Mouse (Mus musculus): ENCODE data around the gene Trap1.
"Not testable (repeated sequence)": the region's sequence is repeated elsewhere in the genome, so short reads cannot be mapped to it uniquely, and the experiment has no call there.

Gene Trap1

GRCm38 (mm10) chr16:4077384-4078061 is at the start of gene Trap1:
Gene Trap1 (minus strand): TSS chr16:4077827.
- peak; percentile 80 for DNase-seq (ENCODE audit: low read depth)

GRCm38 (mm10) chr16:4117072-4117471 is 39.4 kb upstream of the Trap1 start:
- no peak for DNase-seq (ENCODE audit: low read depth)

GRCm38 (mm10) chr16:4100374-4100773 is 22.7 kb upstream of the Trap1 start:
- no peak for DNase-seq (ENCODE audit: low read depth)

- no peak for DNase-seq (ENCODE audit: low read depth)
Observed at GRCm38 (mm10) chr16:4097521-4097920, 19.9 kb upstream of the Trap1 start.

GRCm38 (mm10) chr16:4096898-4097297 is 19.3 kb upstream of the Trap1 start:
- DNase-seq (ENCODE audit: low read depth), result no peak

- no peak for DNase-seq (ENCODE audit: low read depth)
Observed at GRCm38 (mm10) chr16:4096141-4096540, 18.5 kb upstream of the Trap1 start.

GRCm38 (mm10) chr16:4087214-4087913 is 9.7 kb upstream of the Trap1 start:
- no peak for DNase-seq (ENCODE audit: low read depth)

GRCm38 (mm10) chr16:4085851-4086387 is 8.3 kb upstream of the Trap1 start:
- no peak for DNase-seq (ENCODE audit: low read depth)

GRCm38 (mm10) chr16:4085051-4085450 is 7.4 kb upstream of the Trap1 start:
- DNase-seq (ENCODE audit: low read depth), result no peak

- not testable (repeated sequence) for DNase-seq (ENCODE audit: low read depth)
Observed at GRCm38 (mm10) chr16:4080419-4080818, 2.8 kb upstream of the Trap1 start.

- no peak for DNase-seq (ENCODE audit: low read depth)
Observed at GRCm38 (mm10) chr16:4079656-4080055, 2.0 kb upstream of the Trap1 start.

- DNase-seq (ENCODE audit: low read depth), result not testable (repeated sequence)
Observed at GRCm38 (mm10) chr16:4078302-4078701, 675 bp upstream of the Trap1 start.

GRCm38 (mm10) chr16:4074836-4075235 is 2.8 kb downstream of the Trap1 start:
- peak; percentile 45 for DNase-seq (ENCODE audit: low read depth)

GRCm38 (mm10) chr16:4074297-4074696 is 3.3 kb downstream of the Trap1 start:
- DNase-seq (ENCODE audit: low read depth), result no peak

- peak; percentile 24 for DNase-seq (ENCODE audit: low read depth)
Observed at GRCm38 (mm10) chr16:4068588-4068987, 9.0 kb downstream of the Trap1 start.

GRCm38 (mm10) chr16:4064945-4065344 is 12.7 kb downstream of the Trap1 start:
- DNase-seq (ENCODE audit: low read depth), result no peak

- DNase-seq (ENCODE audit: low read depth), result no peak
Observed at GRCm38 (mm10) chr16:4053811-4054210, 23.8 kb downstream of the Trap1 start.

- DNase-seq (ENCODE audit: low read depth), result no peak
Observed at GRCm38 (mm10) chr16:4052601-4053000, 25.0 kb downstream of the Trap1 start.

- DNase-seq (ENCODE audit: low read depth), result no peak
Observed at GRCm38 (mm10) chr16:4045524-4045923, 32.1 kb downstream of the Trap1 start.

GRCm38 (mm10) chr16:4044093-4044492 is 33.5 kb downstream of the Trap1 start:
- DNase-seq (ENCODE audit: low read depth), result no peak

- no peak for DNase-seq (ENCODE audit: low read depth)
Observed at GRCm38 (mm10) chr16:4041646-4042045, 36.0 kb downstream of the Trap1 start.

GRCm38 (mm10) chr16:4040206-4040605 is 37.4 kb downstream of the Trap1 start:
- no peak for DNase-seq (ENCODE audit: low read depth)

GRCm38 (mm10) chr16:4037690-4038089 is 39.9 kb downstream of the Trap1 start:
- DNase-seq (ENCODE audit: low read depth), result no peak

Data from c-Kit-positive CD71-negative TER-119-negative erythroid progenitor cells, embryonic 14.5 days (primary cell).